Mouse (Mus musculus) myocyte (in vitro differentiated cells): ENCODE measurements around the gene Gan.

Source experiments
- CEBPB ChIP-seq: IDR thresholded peaks from 2 replicates; pipeline ENCODE4 v1.6.1; 2011; ENCODE audit warnings: mild to moderate bottlenecking, moderate library complexity; ENCODE audit not compliant: poor library complexity, insufficient read depth, severe bottlenecking
- E2F4 ChIP-seq: IDR thresholded peaks from one replicate; pipeline ENCODE4 v1.6.1; 2011; ENCODE audit warnings: mild to moderate bottlenecking, control low read depth, moderate library complexity; ENCODE audit not compliant: insufficient read depth
- MAX ChIP-seq: IDR thresholded peaks from one replicate; pipeline ENCODE4 v1.6.1; 2011; ENCODE audit warnings: low read depth, mild to moderate bottlenecking, control low read depth
- POLR2A ChIP-seq: IDR thresholded peaks from one replicate; pipeline ENCODE4 v1.6.1; 2011; ENCODE audit warnings: low read depth, mild to moderate bottlenecking, control low read depth, moderate library complexity; ENCODE audit not compliant: insufficient read length
- POLR2AphosphoS2 ChIP-seq: IDR thresholded peaks from one replicate; pipeline ENCODE4 v1.6.1; 2011; ENCODE audit warnings: low read depth, control low read depth; ENCODE audit not compliant: insufficient read length
- SRF ChIP-seq: IDR thresholded peaks from one replicate; pipeline ENCODE4 v1.6.1; 2011; ENCODE audit warnings: low read depth; ENCODE audit not compliant: control insufficient read depth, insufficient read length
- TCF12 ChIP-seq: IDR thresholded peaks from one replicate; pipeline ENCODE4 v1.6.1; 2011; ENCODE audit warnings: mild to moderate bottlenecking, control low read depth; ENCODE audit not compliant: poor library complexity, insufficient read depth, severe bottlenecking

DNA sequence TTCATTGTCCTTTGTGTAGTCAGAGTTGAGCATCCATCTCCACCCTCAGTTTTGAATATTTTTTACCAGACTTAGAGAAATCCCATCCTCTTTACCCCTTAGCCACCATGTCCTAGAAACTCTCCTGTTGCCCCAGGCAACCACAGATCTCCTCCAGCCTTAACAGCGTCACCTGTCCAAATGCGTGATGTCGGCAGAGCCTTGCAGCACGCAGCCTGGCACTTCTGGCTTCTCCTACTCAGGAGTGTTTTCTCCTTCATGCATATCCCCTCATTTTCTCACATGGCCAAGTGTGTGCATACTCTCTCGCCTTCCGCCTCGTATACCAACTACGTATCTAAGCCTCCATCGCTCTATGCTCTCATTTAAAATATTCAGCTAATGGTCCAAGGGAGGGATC lies 39.5 kb upstream of the Gan start:
- TF ChIP-seq POLR2A = no peak
- TF ChIP-seq MAX = no peak
- TF ChIP-seq E2F4 = no peak
- TF ChIP-seq TCF12 = no peak
- no peak for TF ChIP-seq POLR2AphosphoS2
- no peak for TF ChIP-seq CEBPB
- TF ChIP-seq SRF = no peak
